Mouse (Mus musculus) v-Abl transformed pro-B cells (cell line): ENCODE measurements around the gene Meis1.

ENCODE experiments used
- in situ Hi-C, 2 experiments: fragments of 400-800 bp; cut with MboI; formaldehyde crosslinking; loops; one replicate each; pipeline ENCODE4 v1.15.1; 2025; ENCODE audit not compliant: unreplicated experiment in 2 of 2

The Meis1 gene

GRCm38 (mm10) chr11:18990244-18990677 lies 28.5 kb downstream of the Meis1 start:
- in situ Hi-C loops, result no loop called here

- in situ Hi-C loops, result no loop called here
Observed at GRCm38 (mm10) chr11:18989669-18990243, 29.0 kb downstream of the Meis1 start.

DNA sequence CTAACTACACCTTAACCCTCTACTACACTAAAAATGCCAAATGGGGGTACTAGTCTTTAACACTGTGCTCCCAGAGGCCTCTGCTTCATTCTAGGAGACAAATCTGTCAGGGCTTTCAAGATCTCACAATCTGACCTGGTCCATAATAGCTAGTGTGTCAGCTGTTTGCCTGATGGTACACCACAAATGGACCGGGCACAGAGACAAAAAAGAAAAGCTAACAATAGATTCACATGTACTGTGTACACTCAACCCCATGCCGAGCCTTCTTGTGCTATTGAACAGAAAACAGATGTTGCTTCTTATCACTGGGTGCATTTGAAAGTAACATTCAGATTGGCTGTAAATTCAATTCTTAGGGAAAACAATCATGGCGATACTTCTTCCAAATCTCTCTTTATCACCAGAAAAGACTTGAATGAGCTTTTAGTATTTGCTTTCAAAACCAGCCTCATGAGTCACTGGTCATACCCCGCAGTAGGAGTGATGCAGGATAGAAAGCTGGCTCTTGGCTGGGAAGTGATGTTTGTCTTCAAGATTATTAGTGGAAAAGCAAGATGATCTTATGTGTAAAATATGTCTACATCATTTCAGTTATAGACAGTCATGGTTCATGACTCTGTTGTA lies 30.0 kb downstream of the Meis1 start:
- in situ Hi-C loops, result no loop called here

- in situ Hi-C loops, result no loop called here
Observed at GRCm38 (mm10) chr11:18983813-18984212, 35.0 kb downstream of the Meis1 start.

DNA sequence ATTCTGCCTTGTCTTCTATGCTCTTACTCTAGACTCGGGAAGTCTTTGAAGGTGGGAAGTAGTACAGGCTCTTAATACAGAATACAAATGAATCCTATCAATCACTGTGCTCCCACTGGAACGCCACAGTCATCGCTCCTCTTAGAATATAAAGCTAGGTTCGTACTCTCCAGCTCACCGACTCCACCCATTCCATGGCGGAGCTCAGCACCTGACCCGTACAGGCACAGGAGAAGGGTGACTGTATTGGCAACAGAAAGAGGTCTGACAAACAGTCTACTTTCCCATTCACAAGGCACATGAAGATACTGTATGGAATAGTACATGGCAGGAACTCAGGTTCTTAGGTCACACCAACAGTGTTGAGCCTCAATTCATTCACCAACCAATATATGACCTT lies 35.5 kb downstream of the Meis1 start:
- in situ Hi-C loops, result no loop called here

GRCm38 (mm10) chr11:18982331-18982730 lies 36.5 kb downstream of the Meis1 start:
- in situ Hi-C loops, result no loop called here

DNA sequence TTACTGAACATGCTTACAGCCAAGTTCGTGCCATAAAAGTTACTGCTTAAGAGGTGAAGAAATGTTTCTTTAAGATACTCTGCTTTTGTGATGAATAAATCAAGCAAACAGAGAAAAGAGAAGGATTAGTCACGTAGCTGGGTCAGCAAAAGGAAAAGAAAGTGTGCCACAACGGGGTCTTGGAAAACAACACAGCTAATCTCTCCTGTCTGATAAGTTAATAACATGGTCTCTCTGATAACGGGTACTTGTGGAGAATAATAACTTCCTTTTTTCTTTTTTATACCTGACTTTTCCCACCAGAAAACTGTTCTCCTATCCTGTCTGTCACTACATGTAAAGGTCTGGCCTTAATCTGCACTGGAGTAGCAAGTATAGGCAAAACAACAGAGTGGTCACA lies 37.4 kb downstream of the Meis1 start:
- in situ Hi-C loops, result no loop called here

DNA sequence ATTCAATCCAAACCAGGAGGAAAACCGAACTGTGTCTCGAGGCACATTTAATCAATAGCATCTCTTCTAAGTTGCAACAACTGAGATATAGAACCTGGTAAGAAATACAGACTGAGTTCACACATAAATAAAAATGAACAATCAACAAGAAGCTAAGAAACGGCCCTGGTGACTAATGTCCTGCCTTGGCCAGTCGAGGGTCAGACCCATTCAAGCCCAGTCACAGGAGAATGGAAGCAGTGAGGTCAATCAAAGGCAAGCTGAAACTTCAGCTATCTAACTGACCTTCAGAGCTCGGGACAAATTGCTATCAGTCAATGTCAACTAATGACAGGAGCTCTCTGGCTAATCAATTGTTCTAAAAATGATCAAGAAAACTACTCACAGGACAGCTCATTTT lies 38.2 kb downstream of the Meis1 start:
- in situ Hi-C loops, result no loop called here

DNA sequence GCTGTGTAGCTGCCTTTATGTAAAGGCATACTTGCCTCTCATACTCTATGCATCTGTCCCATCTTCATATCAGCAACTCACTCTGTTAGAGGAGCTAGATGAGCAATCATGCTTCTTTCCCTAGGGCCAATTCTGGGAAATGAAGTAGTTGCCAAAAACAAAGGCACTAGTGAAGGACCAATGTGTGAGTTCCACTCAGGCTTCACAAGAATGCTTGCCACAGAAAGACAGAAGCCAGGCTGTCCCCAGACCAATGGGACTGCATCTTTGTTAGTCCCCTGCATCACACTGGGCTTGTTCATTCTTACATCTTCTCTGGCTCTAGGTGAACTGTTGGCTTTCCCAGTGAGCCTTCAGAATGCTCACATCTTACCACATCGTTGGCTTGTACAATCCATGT lies 43.7 kb downstream of the Meis1 start:
- in situ Hi-C loops, result no loop called here

DNA sequence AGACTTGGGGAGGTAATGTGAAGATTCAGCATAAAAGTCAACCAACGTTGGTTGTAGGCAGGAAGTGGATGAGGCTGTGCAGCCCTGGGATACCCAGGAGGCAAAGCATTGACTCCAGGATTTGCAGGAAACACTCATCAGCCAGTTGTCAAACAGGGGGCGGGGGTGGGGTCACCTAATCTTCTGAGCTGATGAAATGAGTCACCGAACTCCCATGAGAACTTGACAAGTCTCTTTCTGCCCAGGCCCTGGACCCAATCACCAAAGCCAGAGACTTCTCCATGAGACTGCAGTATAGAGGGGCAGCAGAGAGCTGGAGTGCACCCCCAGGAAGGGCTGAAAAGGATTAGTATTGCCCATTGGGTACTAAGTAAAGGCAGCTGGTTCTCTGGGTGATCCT lies 45.0 kb downstream of the Meis1 start:
- in situ Hi-C loops, result no loop called here

DNA sequence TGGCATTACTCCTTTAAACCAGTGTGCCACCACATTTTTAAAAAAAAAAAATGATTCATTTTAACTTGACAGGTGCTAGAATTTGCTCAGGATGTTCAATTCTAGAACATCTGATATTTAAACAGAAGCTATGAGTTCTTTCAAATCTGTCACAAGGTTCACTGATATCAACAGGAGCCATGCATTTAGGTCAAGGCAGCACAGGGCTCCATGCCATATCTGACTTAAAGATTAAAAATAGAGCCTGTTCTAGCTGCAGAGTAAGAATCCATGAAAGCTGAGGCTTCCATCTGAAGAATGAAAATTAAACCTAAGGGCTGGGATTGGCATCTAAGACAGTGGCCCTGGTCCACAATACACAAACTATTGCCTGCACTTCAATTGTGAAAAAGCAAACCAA lies 45.8 kb downstream of the Meis1 start:
- in situ Hi-C loops, result no loop called here

- in situ Hi-C loops, result no loop called here
Observed at GRCm38 (mm10) chr11:18971551-18971950, 47.2 kb downstream of the Meis1 start.

GRCm38 (mm10) chr11:18969920-18970336 lies 48.9 kb downstream of the Meis1 start:
- in situ Hi-C loops, result no loop called here

DNA sequence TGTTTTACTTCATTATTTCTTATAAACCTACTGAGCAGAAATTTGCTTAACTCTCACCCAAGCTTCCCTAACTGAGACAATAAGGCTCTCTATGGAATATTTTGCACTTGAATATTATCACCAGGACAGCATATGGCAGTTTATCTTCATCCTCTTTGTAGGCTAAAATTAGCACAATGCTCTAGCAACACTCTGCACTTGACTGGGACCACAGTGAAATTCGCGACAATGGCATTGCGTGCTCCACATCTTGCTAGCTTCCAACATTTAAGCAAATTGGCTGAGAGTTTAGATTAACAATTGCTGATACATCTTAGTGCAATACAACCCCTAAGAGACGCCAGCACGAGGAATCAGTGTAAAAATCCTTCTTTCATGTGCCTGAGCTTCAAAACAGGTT lies 54.4 kb downstream of the Meis1 start:
- in situ Hi-C loops, result no loop called here

- in situ Hi-C loops, result no loop called here
Observed at GRCm38 (mm10) chr11:18963202-18964136, 55.3 kb downstream of the Meis1 start.

- in situ Hi-C loops, result no loop called here
Observed at GRCm38 (mm10) chr11:18959465-18959864, 59.3 kb downstream of the Meis1 start.

GRCm38 (mm10) chr11:18957805-18958770 lies 60.7 kb downstream of the Meis1 start:
- in situ Hi-C loops, result no loop called here

GRCm38 (mm10) chr11:18957097-18957804 lies 61.5 kb downstream of the Meis1 start:
- in situ Hi-C loops, result no loop called here

- in situ Hi-C loops, result no loop called here
Observed at GRCm38 (mm10) chr11:18955969-18956368, 62.8 kb downstream of the Meis1 start.

GRCm38 (mm10) chr11:18954852-18955251 lies 63.9 kb downstream of the Meis1 start:
- in situ Hi-C loops, result no loop called here
